Mouse (Mus musculus) myocyte (in vitro differentiated cells): ENCODE results near the gene Timm8a2. TPM values are rescaled to one million over a fixed set of nuclear protein-coding genes. Genes with fewer than 3 reads are reported as not detected.

Source experiments
- H3K27me3 ChIP-seq: one replicate; pipeline ENCODE4 v1.6.1; 2011; ENCODE audit not compliant: control insufficient read depth, insufficient read depth, insufficient read length
- H3K36me3 ChIP-seq: one replicate; pipeline ENCODE4 v1.6.1; 2011; ENCODE audit not compliant: control insufficient read depth, insufficient read depth
- H3K4me2 ChIP-seq: one replicate; pipeline ENCODE4 v1.6.1; 2011; ENCODE audit warnings: low read depth, control low read depth
- H3K4me3 ChIP-seq: one replicate; pipeline ENCODE4 v1.5.1; 2011; ENCODE audit warnings: mild to moderate bottlenecking, control low read depth, moderate library complexity
- H3K79me2 ChIP-seq: one replicate; pipeline ENCODE4 v1.6.1; 2011; ENCODE audit not compliant: control insufficient read depth, insufficient read depth
- H3ac ChIP-seq: one replicate; pipeline ENCODE4 v1.6.1; 2011; ENCODE audit not compliant: control insufficient read depth, insufficient read length
- CEBPB ChIP-seq: IDR thresholded peaks from 2 replicates; pipeline ENCODE4 v1.6.1; 2011; ENCODE audit warnings: mild to moderate bottlenecking, moderate library complexity; ENCODE audit not compliant: poor library complexity, insufficient read depth, severe bottlenecking
- E2F4 ChIP-seq: IDR thresholded peaks from one replicate; pipeline ENCODE4 v1.6.1; 2011; ENCODE audit warnings: mild to moderate bottlenecking, control low read depth, moderate library complexity; ENCODE audit not compliant: insufficient read depth
- MAX ChIP-seq: IDR thresholded peaks from one replicate; pipeline ENCODE4 v1.6.1; 2011; ENCODE audit warnings: low read depth, mild to moderate bottlenecking, control low read depth
- MYOD1 ChIP-seq, 3 experiments: IDR thresholded peaks; one replicate each; pipeline ENCODE4 v1.6.1; 2011; ENCODE audit warnings: control low read depth in 2 of 3, low read depth in 2 of 3, mild to moderate bottlenecking in 2 of 3, moderate library complexity in 1 of 3; ENCODE audit not compliant: insufficient read length in 2 of 3, control insufficient read depth in 1 of 3
- MYOG ChIP-seq, 3 experiments: IDR thresholded peaks; one replicate each; pipeline ENCODE4 v1.6.1; 2011; ENCODE audit warnings: control low read depth in 2 of 3, low read depth in 2 of 3, mild to moderate bottlenecking in 2 of 3; ENCODE audit not compliant: insufficient read length in 2 of 3, control insufficient read depth in 1 of 3, insufficient read depth in 1 of 3
- POLR2A ChIP-seq: IDR thresholded peaks from one replicate; pipeline ENCODE4 v1.6.1; 2011; ENCODE audit warnings: low read depth, mild to moderate bottlenecking, control low read depth, moderate library complexity; ENCODE audit not compliant: insufficient read length
- POLR2AphosphoS2 ChIP-seq: IDR thresholded peaks from one replicate; pipeline ENCODE4 v1.6.1; 2011; ENCODE audit warnings: low read depth, control low read depth; ENCODE audit not compliant: insufficient read length
- REST ChIP-seq: IDR thresholded peaks from one replicate; pipeline ENCODE4 v1.6.1; 2011; ENCODE audit warnings: mild to moderate bottlenecking, control low read depth, moderate library complexity; ENCODE audit not compliant: insufficient read depth, insufficient read length
- SRF ChIP-seq: IDR thresholded peaks from one replicate; pipeline ENCODE4 v1.6.1; 2011; ENCODE audit warnings: low read depth; ENCODE audit not compliant: control insufficient read depth, insufficient read length
- TCF12 ChIP-seq: IDR thresholded peaks from one replicate; pipeline ENCODE4 v1.6.1; 2011; ENCODE audit warnings: mild to moderate bottlenecking, control low read depth; ENCODE audit not compliant: poor library complexity, insufficient read depth, severe bottlenecking
- TCF3 ChIP-seq: IDR thresholded peaks from one replicate; pipeline ENCODE4 v1.6.1; 2011; ENCODE audit warnings: low read depth, control low read depth; ENCODE audit not compliant: insufficient read length
- USF1 ChIP-seq: IDR thresholded peaks from one replicate; pipeline ENCODE4 v1.6.1; 2011; ENCODE audit warnings: low read depth, mild to moderate bottlenecking, control low read depth, moderate library complexity
- polyA plus RNA-seq: library from polyadenylated mRNA; unstranded; fragments of >200 nt; fragmentation: generic; extraction: Trizol; gene quantifications from one replicate; pipeline ENCODE4 v1.2.1, GENCODE M21; 2012; ENCODE audit warnings: missing spikeins

Timm8a2 gene
- polyA plus RNA-seq, 1 experiment, result not detected

DNA sequence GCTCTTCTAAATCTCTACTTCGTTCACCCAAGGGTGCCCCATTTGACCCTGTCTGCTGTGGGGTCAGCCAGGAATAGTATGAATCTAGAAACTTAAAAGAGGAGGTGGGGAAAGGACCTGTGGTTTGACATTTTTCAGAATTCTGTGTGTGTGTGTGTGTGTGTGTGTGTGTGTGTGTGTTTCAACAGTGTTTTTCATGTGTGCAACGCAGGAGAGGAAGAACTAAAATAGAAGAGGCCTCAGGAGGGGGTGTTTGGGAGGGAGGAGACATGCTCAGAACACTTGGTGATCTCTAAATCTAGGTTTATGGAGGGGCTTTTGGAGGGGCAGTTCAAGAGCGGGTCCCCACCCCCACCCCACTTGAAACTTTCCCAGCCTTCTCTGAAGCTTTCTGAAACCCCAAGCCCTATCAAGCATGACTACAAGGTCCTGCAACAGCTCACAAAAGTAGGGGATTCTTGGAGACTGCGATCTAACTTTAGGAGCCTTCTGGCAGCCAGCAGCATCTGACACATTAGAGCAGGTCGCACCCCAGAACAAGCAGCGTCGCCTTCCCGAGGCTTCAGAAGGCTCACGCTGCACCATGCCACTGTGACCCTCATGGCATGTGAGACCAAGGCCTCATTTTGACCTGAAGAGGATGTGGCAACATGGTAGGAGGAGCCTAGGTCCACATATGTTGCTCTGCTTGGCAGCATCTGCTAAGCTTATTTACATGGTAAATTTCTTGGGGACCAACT lies 18.6 kb downstream of the Timm8a2 start:
- no peak overlapping the region for H3K4me2 ChIP-seq
- TF ChIP-seq TCF3 (no peak), E2F4 (no peak), MAX (no peak), POLR2A (no peak), SRF (no peak), USF1 (no peak), CEBPB (no peak), POLR2AphosphoS2 (no peak), MYOG (IDR thresholded peaks at IDR 0.05; ENCODE audit: control insufficient read depth in 1 of 3, insufficient read depth in 1 of 3, insufficient read length in 2 of 3, low read depth in 2 of 3) (no peak), MYOD1 (IDR thresholded peaks at IDR 0.05; ENCODE audit: control insufficient read depth in 1 of 3, insufficient read length in 2 of 3, low read depth in 2 of 3) (no peak), TCF12 (no peak)
- H3ac ChIP-seq, result no peak overlapping the region
- no peak overlapping the region for H3K4me3 ChIP-seq
- no peaks in the 10 kb centered on the region for H3K36me3 ChIP-seq
- peaks cover 7% of the 10 kb centered on the region for H3K27me3 ChIP-seq
- H3K79me2 ChIP-seq, result no peaks in the 10 kb centered on the region

DNA sequence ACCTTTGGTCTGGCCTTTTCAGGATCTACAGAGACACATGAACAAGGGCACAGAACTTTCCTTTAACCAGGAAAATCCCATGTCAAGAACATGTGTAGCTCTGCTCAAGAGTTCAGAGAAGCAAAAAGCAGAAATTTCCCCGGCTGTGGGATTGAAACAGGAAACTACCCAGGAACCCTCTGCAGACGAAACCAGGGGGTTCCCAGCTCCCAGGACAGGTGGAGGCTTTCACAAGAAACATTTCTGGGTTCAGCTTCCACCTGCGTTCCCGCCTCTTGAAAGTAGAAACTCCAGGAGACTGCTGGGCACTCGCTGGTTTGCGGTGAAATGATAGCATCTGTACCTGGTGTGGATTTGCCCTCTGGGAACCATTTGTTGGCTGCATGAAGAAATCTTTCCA lies 22.4 kb downstream of the Timm8a2 start:
- no peak overlapping the region for H3ac ChIP-seq
- H3K4me2 ChIP-seq, result no peak overlapping the region
- H3K4me3 ChIP-seq, result no peak overlapping the region
- H3K36me3 ChIP-seq, result no peaks in the 10 kb centered on the region
- no peaks in the 10 kb centered on the region for H3K79me2 ChIP-seq
- TF ChIP-seq REST (no peak), E2F4 (no peak), TCF3 (no peak), MYOG (IDR thresholded peaks at IDR 0.05; ENCODE audit: control insufficient read depth in 1 of 3, insufficient read depth in 1 of 3, insufficient read length in 2 of 3, low read depth in 2 of 3) (no peak), MYOD1 (IDR thresholded peaks at IDR 0.05; ENCODE audit: control insufficient read depth in 1 of 3, insufficient read length in 2 of 3, low read depth in 2 of 3) (no peak), POLR2AphosphoS2 (no peak), POLR2A (no peak), MAX (no peak), USF1 (no peak), TCF12 (no peak), SRF (no peak), CEBPB (no peak)
- H3K27me3 ChIP-seq, result no peaks in the 10 kb centered on the region

DNA sequence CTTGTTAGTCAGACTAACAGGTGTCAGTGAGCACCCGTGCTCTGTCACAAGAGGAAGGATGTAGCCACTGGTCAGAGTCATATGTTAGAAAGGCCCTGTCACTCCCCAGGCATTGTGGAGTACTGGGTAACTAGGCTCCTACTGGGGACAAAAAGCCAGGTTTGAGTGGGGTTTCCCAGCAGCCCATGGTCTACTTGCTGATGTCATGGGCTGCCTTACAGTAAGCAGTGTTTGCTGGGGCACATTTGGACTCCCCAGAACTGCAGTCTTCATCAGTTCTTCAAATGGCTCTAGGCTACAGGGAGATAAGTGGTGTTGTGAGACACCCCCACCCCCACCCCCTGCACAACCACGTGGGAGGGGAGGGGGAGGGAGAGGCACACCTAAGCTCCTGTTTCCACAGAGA lies 23.5 kb downstream of the Timm8a2 start:
- no peak overlapping the region for H3K4me3 ChIP-seq
- TF ChIP-seq MYOD1 (IDR thresholded peaks at IDR 0.05; ENCODE audit: control insufficient read depth in 1 of 3, insufficient read length in 2 of 3, low read depth in 2 of 3) (no peak), CEBPB (no peak), MAX (no peak), POLR2AphosphoS2 (no peak), TCF3 (no peak), USF1 (no peak), POLR2A (no peak), MYOG (IDR thresholded peaks at IDR 0.05; ENCODE audit: control insufficient read depth in 1 of 3, insufficient read depth in 1 of 3, insufficient read length in 2 of 3, low read depth in 2 of 3) (no peak), SRF (no peak), REST (no peak), TCF12 (no peak), E2F4 (no peak)
- no peak overlapping the region for H3K4me2 ChIP-seq
- no peaks in the 10 kb centered on the region for H3K36me3 ChIP-seq
- H3ac ChIP-seq, result no peak overlapping the region
- H3K79me2 ChIP-seq, result no peaks in the 10 kb centered on the region
- H3K27me3 ChIP-seq, result no peaks in the 10 kb centered on the region

DNA sequence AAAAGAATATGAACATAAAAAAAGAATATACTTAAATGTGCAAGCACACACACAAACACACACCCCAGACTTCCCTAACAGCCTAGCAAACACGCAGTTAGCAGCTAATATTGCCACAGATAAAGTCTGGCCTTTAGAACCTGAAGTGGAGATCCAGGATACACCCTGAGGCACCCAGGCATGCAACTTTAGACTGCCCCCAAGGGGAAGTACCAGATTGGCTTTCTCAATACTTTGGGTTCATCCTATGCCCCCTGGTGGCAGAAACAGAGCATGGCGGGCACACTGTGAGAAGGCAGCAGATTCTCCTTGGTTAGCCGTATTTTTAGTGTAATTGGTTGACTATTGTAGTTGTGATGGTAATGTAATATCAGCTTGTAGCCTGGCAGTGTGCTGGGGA lies 26.2 kb downstream of the Timm8a2 start:
- no peak overlapping the region for H3ac ChIP-seq
- no peaks in the 10 kb centered on the region for H3K79me2 ChIP-seq
- no peaks in the 10 kb centered on the region for H3K36me3 ChIP-seq
- no peaks in the 10 kb centered on the region for H3K27me3 ChIP-seq
- H3K4me2 ChIP-seq, result no peak overlapping the region
- H3K4me3 ChIP-seq, result no peak overlapping the region
- TF ChIP-seq SRF, result no peak
- no peak for TF ChIP-seq TCF12

DNA sequence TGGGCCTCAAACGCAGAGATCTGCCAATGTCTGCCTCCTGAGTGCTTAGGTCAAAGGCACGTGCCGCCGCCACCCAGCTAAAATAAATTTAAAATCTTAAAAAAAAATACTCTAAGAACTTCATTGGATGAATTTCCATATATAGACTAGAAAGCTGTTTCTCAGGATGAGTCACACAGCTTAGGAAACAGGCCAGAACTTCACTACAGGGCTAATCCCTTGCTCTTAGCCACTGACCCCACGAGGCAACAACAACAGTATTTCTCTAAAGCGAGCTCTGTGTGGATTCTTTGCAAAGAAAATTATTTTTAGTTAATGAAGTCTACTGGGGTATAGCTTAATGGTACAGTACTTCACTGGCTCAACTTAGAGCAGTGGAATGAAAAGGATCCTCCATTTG lies 26.9 kb downstream of the Timm8a2 start:
- H3K4me3 ChIP-seq, result no peak overlapping the region
- TF ChIP-seq USF1, result no peak
- H3ac ChIP-seq, result no peak overlapping the region
- no peaks in the 10 kb centered on the region for H3K79me2 ChIP-seq
- H3K27me3 ChIP-seq, result no peaks in the 10 kb centered on the region
- H3K4me2 ChIP-seq, result no peak overlapping the region
- no peaks in the 10 kb centered on the region for H3K36me3 ChIP-seq
